In genomic region chr4:152434836-152435235, GRCm38 (mm10) we compare ENCODE assay signal across 8 mouse cellular contexts. TPM values are rescaled to one million over a fixed set of nuclear protein-coding genes. Genes with fewer than 3 reads are reported as not detected.
DNase-seq lines count a peak whose midpoint lies in the region; TF ChIP-seq lines count a peak whose summit lies in the region.

No protein-coding gene starts in this region.

- no peak for TF ChIP-seq POLR2A in lung, adult 2 months (IDR thresholded peaks at IDR 0.05; ENCODE audit: borderline replicate concordance, extremely low read depth, low read depth, low read length)

- peak; percentile 81 for TF ChIP-seq CTCF in lung, adult 2 months (IDR thresholded peaks at IDR 0.05; ENCODE audit: insufficient read depth, low read length)

- WGBS in lung, adult 2 months: 14% methylated on average over 9 of the region's 9 CpGs

- H3K4me3 ChIP-seq in lung, adult 2 months (replicated peaks; ENCODE audit: extremely low read depth, low read depth, low read length): no peak overlapping the region

- peak; percentile 90 for DNase-seq in ES-CJ7 (ENCODE audit: low read depth, low spot score)
- DNase-seq in cerebellum, adult 18-20 months: peak; percentile 94 to 95
- peak; percentile 90 for DNase-seq in forelimb bud, embryonic 11.5 days (ENCODE audit: low read depth, low spot score)
- DNase-seq in heart, postnatal 4 days: peak; percentile 95
- peak; percentile 84 to 95 for DNase-seq in layer of hippocampus, adult 18-20 months (ENCODE audit: low spot score in 2 of 2)
- peak; percentile 78 for DNase-seq in lung, adult 2 months
- peak; percentile 64 for DNase-seq in ovary, postnatal 10 days (ENCODE audit: low spot score)
- DNase-seq in thymus, postnatal 0 days (ENCODE audit: low spot score): peak; percentile 76

- no peaks in the 10 kb centered on the region for H3K4me1 ChIP-seq in lung, adult 2 months (ENCODE audit: control insufficient read depth, insufficient read depth, low read length)

RNA-seq across cellular contexts. Expression of gene Nphp4, which starts 41.7 kb away (rescaled TPM):
- 1 to 10 TPM; 1.5 to 2.6 TPM for total RNA-seq in heart, postnatal 4 days (2021)
- total RNA-seq in layer of hippocampus, adult 18-20 months (2021): 10 to 100 TPM; 25.6 to 26.1 TPM
- 3.1 and 3.8 TPM in 2 replicates for polyA plus RNA-seq in lung, adult 2 months (2012; rRNA removed)
- polyA plus RNA-seq in thymus, postnatal 0 days (2015; fragmentation: Nextera tagmentation; extraction: Ambion mirVana): 0.96 and 1.3 TPM in 2 replicates

RNA-seq across cellular contexts. Expression of gene Kcnab2, which starts 42.8 kb away (rescaled TPM):
- total RNA-seq in heart, postnatal 4 days (2021): 1 to 10 TPM; 2.3 to 2.4 TPM
- 100 to 1,000 TPM; 760 to 810 TPM for total RNA-seq in layer of hippocampus, adult 18-20 months (2021)
- 6.9 and 8.6 TPM in 2 replicates for polyA plus RNA-seq in lung, adult 2 months (2012; rRNA removed)
- polyA plus RNA-seq in thymus, postnatal 0 days (2015; fragmentation: Nextera tagmentation; extraction: Ambion mirVana): 75.7 and 83.1 TPM in 2 replicates

Comparison
In these comparisons a context has a peak if more than half of its experiments do, and no peak if none do; other contexts are left out.
1. RNA of gene Nphp4, which starts 41.7 kb away (total RNA-seq): 25.6 to 26.1 TPM in layer of hippocampus, adult 18-20 months; 1.5 to 2.6 TPM in heart, postnatal 4 days; every median in the first group is over 4 times any median in the second.
2. RNA of gene Kcnab2, which starts 42.8 kb away (total RNA-seq): 760 to 810 TPM in layer of hippocampus, adult 18-20 months; 2.3 to 2.4 TPM in heart, postnatal 4 days; every median in the first group is over 100 times any median in the second.
3. Peak in every context shown above with its lines, with median percentiles within 50 percentile points of each other: DNase-seq.